Mouse (Mus musculus): ENCODE data around the gene Lrmda. TPM values are rescaled to one million over a fixed set of nuclear protein-coding genes. Genes with fewer than 3 reads are reported as not detected.

Lrmda gene
- polyA plus RNA-seq, 1 experiment from 2014 or later: 1.8 TPM

- no peak for TF ChIP-seq CTCF (IDR thresholded peaks at IDR 0.05; ENCODE audit: low read depth)
- Histone ChIP-seq H3K9me3 (ENCODE audit: control insufficient read depth) (no peaks in the 10 kb centered on the region), H3K36me3 (ENCODE audit: control insufficient read depth, insufficient read depth) (no peaks in the 10 kb centered on the region), H3K27ac (ENCODE audit: low read depth, low read length) (no peak overlapping the region), H3K4me1 (replicated peaks; ENCODE audit: control insufficient read depth, insufficient read depth, low read length) (no peaks in the 10 kb centered on the region), H3K4me2 (replicated peaks; ENCODE audit: low read depth) (no peak overlapping the region), H3K9ac (ENCODE audit: low read depth, low read length) (no peak overlapping the region), H3K27me3 (replicated peaks; ENCODE audit: control insufficient read depth, insufficient read depth, low read length) (no peaks in the 10 kb centered on the region), H3K4me3 (ENCODE audit: low read depth, low read length) (no peak overlapping the region)
- 94% methylated on average over 4 of the region's 4 CpGs for WGBS
- no peak for ATAC-seq
Measured at GRCm38 (mm10) chr14:22451603-22452002, 432.1 kb downstream of the Lrmda start.

GRCm38 (mm10) chr14:22464314-22464713, 444.8 kb downstream of the Lrmda start:
- Histone ChIP-seq H3K27me3 (replicated peaks; ENCODE audit: control insufficient read depth, insufficient read depth, low read length) (no peaks in the 10 kb centered on the region), H3K4me2 (replicated peaks; ENCODE audit: low read depth) (no peak overlapping the region), H3K36me3 (ENCODE audit: control insufficient read depth, insufficient read depth) (no peaks in the 10 kb centered on the region), H3K9ac (ENCODE audit: low read depth, low read length) (no peak overlapping the region), H3K9me3 (ENCODE audit: control insufficient read depth) (no peaks in the 10 kb centered on the region), H3K4me3 (ENCODE audit: low read depth, low read length) (no peak overlapping the region), H3K27ac (ENCODE audit: low read depth, low read length) (no peak overlapping the region), H3K4me1 (replicated peaks; ENCODE audit: control insufficient read depth, insufficient read depth, low read length) (no peaks in the 10 kb centered on the region)
- peak; percentile 26 for TF ChIP-seq CTCF (IDR thresholded peaks at IDR 0.05; ENCODE audit: low read depth)
- 92% methylated on average over 1 of the region's 1 CpGs for WGBS
- no peak for ATAC-seq

- 77% methylated on average over 4 of the region's 4 CpGs for WGBS
- no peaks in the 10 kb centered on the region for H3K4me1 ChIP-seq (replicated peaks; ENCODE audit: control insufficient read depth, insufficient read depth, low read length)
- H3K27me3 ChIP-seq (replicated peaks; ENCODE audit: control insufficient read depth, insufficient read depth, low read length): no peaks in the 10 kb centered on the region
- no peak overlapping the region for H3K4me3 ChIP-seq (ENCODE audit: low read depth, low read length)
- no peak for ATAC-seq
- TF ChIP-seq CTCF (IDR thresholded peaks at IDR 0.05; ENCODE audit: low read depth): no peak
- no peaks in the 10 kb centered on the region for H3K9me3 ChIP-seq (ENCODE audit: control insufficient read depth)
- H3K9ac ChIP-seq (ENCODE audit: low read depth, low read length): no peak overlapping the region
- no peaks in the 10 kb centered on the region for H3K36me3 ChIP-seq (ENCODE audit: control insufficient read depth, insufficient read depth)
- H3K4me2 ChIP-seq (replicated peaks; ENCODE audit: low read depth): no peak overlapping the region
- no peak overlapping the region for H3K27ac ChIP-seq (ENCODE audit: low read depth, low read length)
Measured at GRCm38 (mm10) chr14:22471041-22471440, 451.5 kb downstream of the Lrmda start.

GRCm38 (mm10) chr14:22473451-22473850, 453.9 kb downstream of the Lrmda start:
- Histone ChIP-seq H3K9me3 (ENCODE audit: control insufficient read depth) (no peaks in the 10 kb centered on the region), H3K27me3 (replicated peaks; ENCODE audit: control insufficient read depth, insufficient read depth, low read length) (no peaks in the 10 kb centered on the region), H3K4me3 (ENCODE audit: low read depth, low read length) (no peak overlapping the region), H3K4me1 (replicated peaks; ENCODE audit: control insufficient read depth, insufficient read depth, low read length) (no peaks in the 10 kb centered on the region), H3K27ac (ENCODE audit: low read depth, low read length) (no peak overlapping the region), H3K4me2 (replicated peaks; ENCODE audit: low read depth) (no peak overlapping the region), H3K9ac (ENCODE audit: low read depth, low read length) (no peak overlapping the region), H3K36me3 (ENCODE audit: control insufficient read depth, insufficient read depth) (no peaks in the 10 kb centered on the region)
- WGBS: 76% methylated on average over 7 of the region's 7 CpGs
- no peak for ATAC-seq
- TF ChIP-seq CTCF (IDR thresholded peaks at IDR 0.05; ENCODE audit: low read depth): no peak

GRCm38 (mm10) chr14:22473991-22474390, 454.5 kb downstream of the Lrmda start:
- no peak for ATAC-seq
- no peak overlapping the region for H3K4me3 ChIP-seq (ENCODE audit: low read depth, low read length)
- no peaks in the 10 kb centered on the region for H3K4me1 ChIP-seq (replicated peaks; ENCODE audit: control insufficient read depth, insufficient read depth, low read length)
- H3K4me2 ChIP-seq (replicated peaks; ENCODE audit: low read depth): no peak overlapping the region
- no peaks in the 10 kb centered on the region for H3K9me3 ChIP-seq (ENCODE audit: control insufficient read depth)
- no peaks in the 10 kb centered on the region for H3K36me3 ChIP-seq (ENCODE audit: control insufficient read depth, insufficient read depth)
- H3K27ac ChIP-seq (ENCODE audit: low read depth, low read length): no peak overlapping the region
- no peak overlapping the region for H3K9ac ChIP-seq (ENCODE audit: low read depth, low read length)
- no peaks in the 10 kb centered on the region for H3K27me3 ChIP-seq (replicated peaks; ENCODE audit: control insufficient read depth, insufficient read depth, low read length)
- TF ChIP-seq CTCF (IDR thresholded peaks at IDR 0.05; ENCODE audit: low read depth): no peak
- 64% methylated on average over 6 of the region's 6 CpGs for WGBS

- no peak overlapping the region for H3K4me2 ChIP-seq (replicated peaks; ENCODE audit: low read depth)
- H3K36me3 ChIP-seq (ENCODE audit: control insufficient read depth, insufficient read depth): no peaks in the 10 kb centered on the region
- ATAC-seq: no peak
- no peak overlapping the region for H3K27ac ChIP-seq (ENCODE audit: low read depth, low read length)
- H3K4me3 ChIP-seq (ENCODE audit: low read depth, low read length): no peak overlapping the region
- TF ChIP-seq CTCF (IDR thresholded peaks at IDR 0.05; ENCODE audit: low read depth): no peak
- no peaks in the 10 kb centered on the region for H3K9me3 ChIP-seq (ENCODE audit: control insufficient read depth)
- no peak overlapping the region for H3K9ac ChIP-seq (ENCODE audit: low read depth, low read length)
- H3K27me3 ChIP-seq (replicated peaks; ENCODE audit: control insufficient read depth, insufficient read depth, low read length): no peaks in the 10 kb centered on the region
- H3K4me1 ChIP-seq (replicated peaks; ENCODE audit: control insufficient read depth, insufficient read depth, low read length): no peaks in the 10 kb centered on the region
- 93% methylated on average over 2 of the region's 2 CpGs for WGBS
Measured at GRCm38 (mm10) chr14:22493326-22493725, 473.8 kb downstream of the Lrmda start.

- Histone ChIP-seq H3K4me2 (replicated peaks; ENCODE audit: low read depth) (no peak overlapping the region), H3K9ac (ENCODE audit: low read depth, low read length) (no peak overlapping the region), H3K27ac (ENCODE audit: low read depth, low read length) (no peak overlapping the region), H3K36me3 (ENCODE audit: control insufficient read depth, insufficient read depth) (no peaks in the 10 kb centered on the region), H3K9me3 (ENCODE audit: control insufficient read depth) (no peaks in the 10 kb centered on the region), H3K4me1 (replicated peaks; ENCODE audit: control insufficient read depth, insufficient read depth, low read length) (no peaks in the 10 kb centered on the region), H3K4me3 (ENCODE audit: low read depth, low read length) (no peak overlapping the region), H3K27me3 (replicated peaks; ENCODE audit: control insufficient read depth, insufficient read depth, low read length) (no peaks in the 10 kb centered on the region)
- TF ChIP-seq CTCF (IDR thresholded peaks at IDR 0.05; ENCODE audit: low read depth): no peak
- no peak for ATAC-seq
Measured at GRCm38 (mm10) chr14:22494290-22494689, 474.8 kb downstream of the Lrmda start.

All from intestine, postnatal 0 days (tissue).